Mouse (Mus musculus) CH12.LX (cell line): ENCODE data around the gene Maml2. TPM values are rescaled to one million over a fixed set of nuclear protein-coding genes. Genes with fewer than 3 reads are reported as not detected.

Experiments used
- DNase-seq: peaks from one replicate; pipeline ENCODE4 v3.0.0-alpha.2; 2013; ENCODE audit errors: extremely low read depth
- H3K27ac ChIP-seq: 2 replicates; pipeline ENCODE4 v1.5.1; 2012; ENCODE audit warnings: low read depth, mild to moderate bottlenecking, control low read depth, moderate library complexity; ENCODE audit not compliant: insufficient read depth
- H3K27me3 ChIP-seq: replicated peaks from 2 replicates; pipeline ENCODE3; 2012; ENCODE audit warnings: inconsistent platforms
- H3K36me3 ChIP-seq, 2 experiments: replicated peaks in 1 of 2; 2 replicates each; pipeline versions ENCODE3 to v1.6.1; 2012; ENCODE audit warnings: inconsistent platforms in 1 of 2, low read length in 1 of 2, mild to moderate bottlenecking in 1 of 2, mixed read lengths in 1 of 2, moderate library complexity in 1 of 2; ENCODE audit not compliant: control insufficient read depth in 1 of 2, insufficient read depth in 1 of 2
- H3K4me1 ChIP-seq, 2 experiments: 2 replicates each; pipeline ENCODE4 v1.6.1; 2012; ENCODE audit warnings: inconsistent platforms in 1 of 2, moderate library complexity in 1 of 2; ENCODE audit not compliant: insufficient read depth in 2 of 2, control insufficient read depth in 1 of 2
- H3K4me2 ChIP-seq: 2 replicates; pipeline ENCODE4 v1.6.1; 2012; ENCODE audit warnings: low read depth, mild to moderate bottlenecking, control low read depth; ENCODE audit not compliant: poor library complexity, insufficient read depth, severe bottlenecking
- H3K4me3 ChIP-seq, 3 experiments: fragments of 150-350 bp in 1 of 3; sonication (generic) in 1 of 3; replicated peaks in 1 of 3; 2 replicates each; pipeline versions ENCODE3 to v1.5.1; 2011 to 2012; ENCODE audit warnings: low read depth in 2 of 3, low read length in 2 of 3, mild to moderate bottlenecking in 2 of 3, moderate library complexity in 2 of 3, control low read depth in 1 of 3, improper control_type of control experiment in 1 of 3, inconsistent platforms in 1 of 3, mixed read lengths in 1 of 3; ENCODE audit not compliant: poor library complexity in 1 of 3
- H3K79me2 ChIP-seq: replicated peaks from 2 replicates; pipeline ENCODE4 v1.6.1; 2012; ENCODE audit warnings: mild to moderate bottlenecking, moderate library complexity; ENCODE audit not compliant: control insufficient read depth, poor library complexity, insufficient read depth, severe bottlenecking; ENCODE audit errors: extremely low read depth
- H3K9ac ChIP-seq: 2 replicates; pipeline ENCODE4 v1.6.1; 2012; ENCODE audit warnings: low read depth, mild to moderate bottlenecking, control low read depth, moderate library complexity; ENCODE audit not compliant: insufficient read depth
- H3K9me3 ChIP-seq: replicated peaks from 2 replicates; pipeline ENCODE3; 2012; ENCODE audit warnings: low read length, inconsistent platforms, mixed read lengths
- CTCF ChIP-seq, 2 experiments: IDR thresholded peaks in 1 of 2; conservative IDR thresholded peaks in 1 of 2; 2 replicates each; pipeline ENCODE4 v1.5.1; 2011 to 2012; ENCODE audit warnings: low read depth in 2 of 2, low read length in 2 of 2, improper control_type of control experiment in 1 of 2, inconsistent platforms in 1 of 2, mild to moderate bottlenecking in 1 of 2, moderate library complexity in 1 of 2
- E2F4 ChIP-seq: IDR thresholded peaks from 2 replicates; pipeline ENCODE4 v1.6.1; 2011; ENCODE audit warnings: low read depth, low read length, improper control_type of control experiment; ENCODE audit not compliant: insufficient replicate concordance
- JUN ChIP-seq: IDR thresholded peaks from 2 replicates; pipeline ENCODE4 v1.6.1; 2011; ENCODE audit warnings: low read depth, mild to moderate bottlenecking, low read length, improper control_type of control experiment, moderate library complexity; ENCODE audit not compliant: insufficient read depth
- JUND ChIP-seq: conservative IDR thresholded peaks from 2 replicates; pipeline ENCODE4 v1.6.1; 2011; ENCODE audit warnings: low read depth, low read length, improper control_type of control experiment
- MAX ChIP-seq: IDR thresholded peaks from 2 replicates; pipeline ENCODE4 v1.6.1; 2011; ENCODE audit warnings: low read length, improper control_type of control experiment
- MEF2A ChIP-seq: IDR thresholded peaks from 2 replicates; pipeline ENCODE4 v1.6.1; 2014; ENCODE audit warnings: low read depth, mild to moderate bottlenecking, inconsistent platforms, low read length, improper control_type of control experiment, borderline replicate concordance
- MYC ChIP-seq: IDR thresholded peaks from 2 replicates; pipeline ENCODE4 v1.6.1; 2011; ENCODE audit warnings: low read depth, mild to moderate bottlenecking, improper control_type of control experiment, low read length
- PAX5 ChIP-seq: IDR thresholded peaks from 2 replicates; pipeline ENCODE4 v1.6.1; 2012; ENCODE audit warnings: low read length, inconsistent platforms, mixed read lengths
- POLR2A ChIP-seq: IDR thresholded peaks from 2 replicates; pipeline ENCODE4 v1.6.1; 2011; ENCODE audit warnings: low read depth, mild to moderate bottlenecking, improper control_type of control experiment, low read length
- RAD21 ChIP-seq: IDR thresholded peaks from 2 replicates; pipeline ENCODE4 v1.6.1; 2011; ENCODE audit warnings: low read depth, mild to moderate bottlenecking, low read length, improper control_type of control experiment, moderate library complexity
- SIN3A ChIP-seq: IDR thresholded peaks from 2 replicates; pipeline ENCODE4 v1.6.1; 2012; ENCODE audit warnings: low read length, improper control_type of control experiment, inconsistent platforms
- SMC3 ChIP-seq: IDR thresholded peaks from 2 replicates; pipeline ENCODE4 v1.6.1; 2011; ENCODE audit warnings: low read depth, low read length, improper control_type of control experiment
- USF1 ChIP-seq: IDR thresholded peaks from 2 replicates; pipeline ENCODE4 v1.6.1; 2014; ENCODE audit warnings: low read depth, mild to moderate bottlenecking, inconsistent platforms, low read length, improper control_type of control experiment
- USF2 ChIP-seq: conservative IDR thresholded peaks from 2 replicates; pipeline ENCODE4 v1.6.1; 2011; ENCODE audit warnings: low read depth, low read length, improper control_type of control experiment
- ZC3H11A ChIP-seq: IDR thresholded peaks from 2 replicates; pipeline ENCODE4 v1.6.1; 2012; ENCODE audit warnings: low read depth, mild to moderate bottlenecking, inconsistent platforms, low read length, improper control_type of control experiment
- ZMIZ1 ChIP-seq: IDR thresholded peaks from 2 replicates; pipeline ENCODE4 v1.6.1; 2012; ENCODE audit warnings: low read depth, mild to moderate bottlenecking, inconsistent platforms, low read length, improper control_type of control experiment
- ZNF384 ChIP-seq: IDR thresholded peaks from 2 replicates; pipeline ENCODE4 v1.6.1; 2012; ENCODE audit warnings: low read depth, low read length, improper control_type of control experiment, inconsistent platforms
- dilution Hi-C: fragments of 300-500 bp; cut with MboI; formaldehyde crosslinking; loops from 2 replicates; pipeline ENCODE4 v1.14.3; 2020; ENCODE audit warnings: low sequenced_read_pairs; ENCODE audit not compliant: extremely low pct_unique_long_range_greater_than_20kb, extremely low pct_ligation_motif_present
- in situ Hi-C: fragments of 300-500 bp; cut with MboI; formaldehyde crosslinking; loops from 3 replicates; pipeline ENCODE4 v1.14.3; 2019; ENCODE audit warnings: low sequenced_read_pairs, low pct_ligation_motif_present, low pct_unique_long_range_greater_than_20kb, mixed read lengths
- polyA plus RNA-seq: library from polyadenylated mRNA; unstranded; fragments of >175 nt; gene quantifications from 2 replicates; pipeline ENCODE4 v1.2.1, GENCODE M21; 2012; ENCODE audit warnings: low read depth; ENCODE audit not compliant: insufficient read length
- total RNA-seq, 2 experiments: library from RNA; depleted of rRNA; stranded (reverse); fragments of 300-350 nt in 1 of 2; fragments of >200 nt in 1 of 2; gene quantifications; 2 replicates each; pipeline ENCODE4 v1.2.3; 2012 to 2014

The Maml2 gene
- total and polyA plus RNA-seq, 3 experiments = 5.9 to 9.1 (median 5.9) TPM

DNA sequence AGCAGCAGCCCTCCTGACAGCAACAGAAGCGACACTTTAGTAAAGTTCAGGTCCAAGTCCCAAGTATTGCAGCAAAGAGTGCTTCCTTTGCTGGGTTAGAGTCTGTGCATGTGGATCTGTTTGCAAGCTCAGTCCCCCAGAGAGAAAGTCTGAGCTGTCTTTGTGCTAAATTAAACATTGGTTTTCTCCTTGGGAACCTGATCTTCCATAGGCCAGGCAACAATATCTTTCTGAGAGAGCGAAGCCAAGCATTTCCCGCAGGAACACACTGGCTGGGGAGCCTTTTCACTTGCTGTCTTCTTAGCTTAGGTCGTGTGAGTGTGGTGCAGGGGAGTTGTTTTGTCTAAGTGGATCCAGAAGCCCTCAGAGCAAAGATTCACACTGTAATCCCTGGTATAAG is 9.5 kb downstream of the Maml2 start:
- H3K4me1 ChIP-seq = peaks cover 11 to 69% of the 10 kb centered on the region in 2 experiments
- dilution Hi-C loops (no loop called here), in situ Hi-C loops (no loop called here)
- no peaks in the 10 kb centered on the region for H3K9me3 ChIP-seq
- TF ChIP-seq RAD21 (no peak), USF1 (no peak), ZC3H11A (no peak)
- no peak for DNase-seq
- H3K36me3 ChIP-seq = peaks cover 3 to 13% of the 10 kb centered on the region in 2 experiments
- no peak overlapping the region for H3K27ac ChIP-seq
- H3K79me2 ChIP-seq = peaks cover 30% of the 10 kb centered on the region
- no peaks in the 10 kb centered on the region for H3K27me3 ChIP-seq
- no peak overlapping the region for H3K9ac ChIP-seq
- no peak overlapping the region for H3K4me3 ChIP-seq
- H3K4me2 ChIP-seq = no peak overlapping the region

DNA sequence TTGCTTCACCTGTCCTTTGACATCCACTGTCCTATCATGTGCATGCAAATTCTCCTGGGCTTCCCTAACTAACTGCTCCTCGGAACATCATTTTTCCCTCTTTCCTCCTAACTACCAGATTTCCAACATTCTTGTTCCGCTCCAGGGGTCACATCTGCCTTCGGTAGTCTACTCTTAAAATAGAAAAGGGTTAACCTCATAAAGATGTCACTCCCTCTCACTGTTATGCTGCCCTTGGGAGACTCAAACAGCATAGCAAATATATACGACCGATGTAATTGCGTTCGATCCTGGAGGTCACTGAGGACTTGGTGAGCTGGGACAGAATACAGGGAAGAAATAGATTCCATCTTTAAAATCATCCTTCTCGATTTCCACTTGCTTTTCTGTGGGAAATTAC is 11.0 kb downstream of the Maml2 start:
- TF ChIP-seq MAX = no peak
- TF ChIP-seq PAX5 = no peak
- TF ChIP-seq E2F4 = no peak
- no peak for TF ChIP-seq USF1
- TF ChIP-seq MYC = no peak
- no peak for TF ChIP-seq CTCF (conservative IDR thresholded peaks at IDR 0.05 in 1 of 2, IDR thresholded peaks at IDR 0.05 in 1 of 2; ENCODE audit: low read depth in 2 of 2, low read length in 2 of 2)
- no peak for TF ChIP-seq JUN
- TF ChIP-seq ZMIZ1 = no peak
- TF ChIP-seq MEF2A = no peak
- TF ChIP-seq POLR2A = no peak
- no peak for TF ChIP-seq JUND
- TF ChIP-seq ZNF384 = no peak
- in situ Hi-C loops = no loop called here
- H3K36me3 ChIP-seq = peaks cover 3 to 15% of the 10 kb centered on the region in 2 experiments
- H3K79me2 ChIP-seq = peaks cover 23% of the 10 kb centered on the region
- no peak overlapping the region for H3K4me2 ChIP-seq
- H3K4me1 ChIP-seq = peaks cover 7 to 54% of the 10 kb centered on the region in 2 experiments
- no peaks in the 10 kb centered on the region for H3K9me3 ChIP-seq
- no peak overlapping the region for H3K4me3 ChIP-seq
- dilution Hi-C loops = no loop called here
- no peak overlapping the region for H3K9ac ChIP-seq
- H3K27me3 ChIP-seq = no peaks in the 10 kb centered on the region
- no peak for DNase-seq
- H3K27ac ChIP-seq = no peak overlapping the region

GRCm38 (mm10) chr9:13309807-13310206 is 12.1 kb downstream of the Maml2 start:
- TF ChIP-seq CTCF (conservative IDR thresholded peaks at IDR 0.05 in 1 of 2, IDR thresholded peaks at IDR 0.05 in 1 of 2; ENCODE audit: low read depth in 2 of 2, low read length in 2 of 2) = no peak
- no peak for TF ChIP-seq ZMIZ1
- TF ChIP-seq SIN3A = no peak
- no peak for TF ChIP-seq MYC
- TF ChIP-seq SMC3 = no peak
- TF ChIP-seq USF2 = no peak
- Histone ChIP-seq H3K9me3 (no peaks in the 10 kb centered on the region), H3K27me3 (no peaks in the 10 kb centered on the region), H3K4me1 (peaks cover 3 to 43% of the 10 kb centered on the region in 2 experiments), H3K79me2 (peaks cover 23% of the 10 kb centered on the region), H3K9ac (no peak overlapping the region), H3K27ac (no peak overlapping the region), H3K36me3 (peaks cover 3 to 20% of the 10 kb centered on the region in 2 experiments), H3K4me3 (no peak overlapping the region), H3K4me2 (no peak overlapping the region)
- DNase-seq = no peak
- dilution Hi-C loops (no loop called here), in situ Hi-C loops (no loop called here)
